Mouse (Mus musculus): ENCODE measurements around the gene Mycbp2. TPM values are rescaled to one million over a fixed set of nuclear protein-coding genes. Genes with fewer than 3 reads are reported as not detected.

The Mycbp2 gene
- 10 to 100 TPM; 52.4 to 62.6 TPM for total RNA-seq (2023)

DNA sequence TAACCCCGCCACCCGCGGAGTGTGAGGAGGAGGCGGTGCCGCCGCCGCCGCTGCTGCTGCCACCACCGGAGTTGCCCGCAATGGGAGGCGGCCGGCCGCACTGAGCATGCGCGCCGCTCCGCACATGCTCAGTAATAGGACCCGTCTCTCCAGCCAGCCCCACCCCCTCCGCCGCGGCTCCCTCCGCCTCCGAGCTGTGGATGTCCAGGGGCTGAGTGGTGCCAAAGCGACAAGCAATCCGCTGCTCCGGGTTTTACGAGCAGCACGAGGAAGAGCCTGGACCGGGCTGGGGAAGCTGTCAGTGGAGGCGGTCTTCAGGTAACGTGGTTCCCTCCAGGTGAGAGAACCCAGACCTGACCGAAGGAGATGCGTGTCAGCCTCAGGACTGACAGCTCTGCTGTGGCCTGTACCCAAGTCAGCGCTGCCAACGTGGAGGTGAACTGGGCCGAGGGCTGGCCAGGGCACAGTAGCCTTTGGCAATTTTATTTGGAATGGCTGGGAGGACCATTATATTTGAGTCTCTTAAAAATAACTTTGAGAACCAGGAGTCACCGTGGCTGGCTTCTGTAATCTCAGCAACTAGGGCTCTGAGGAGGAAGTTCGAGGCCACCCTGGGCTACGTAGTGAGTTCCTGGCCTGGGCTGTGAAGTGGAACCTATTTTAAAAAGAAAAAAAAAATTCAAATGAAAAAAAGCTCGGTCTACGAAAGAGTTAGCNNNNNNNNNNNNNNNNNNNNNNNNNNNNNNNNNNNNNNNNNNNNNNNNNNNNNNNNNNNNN lies at the start of gene Mycbp2:
Mycbp2 (minus strand) TSS at position 86 of the 777 bp plus-strand sequence.

DNA sequence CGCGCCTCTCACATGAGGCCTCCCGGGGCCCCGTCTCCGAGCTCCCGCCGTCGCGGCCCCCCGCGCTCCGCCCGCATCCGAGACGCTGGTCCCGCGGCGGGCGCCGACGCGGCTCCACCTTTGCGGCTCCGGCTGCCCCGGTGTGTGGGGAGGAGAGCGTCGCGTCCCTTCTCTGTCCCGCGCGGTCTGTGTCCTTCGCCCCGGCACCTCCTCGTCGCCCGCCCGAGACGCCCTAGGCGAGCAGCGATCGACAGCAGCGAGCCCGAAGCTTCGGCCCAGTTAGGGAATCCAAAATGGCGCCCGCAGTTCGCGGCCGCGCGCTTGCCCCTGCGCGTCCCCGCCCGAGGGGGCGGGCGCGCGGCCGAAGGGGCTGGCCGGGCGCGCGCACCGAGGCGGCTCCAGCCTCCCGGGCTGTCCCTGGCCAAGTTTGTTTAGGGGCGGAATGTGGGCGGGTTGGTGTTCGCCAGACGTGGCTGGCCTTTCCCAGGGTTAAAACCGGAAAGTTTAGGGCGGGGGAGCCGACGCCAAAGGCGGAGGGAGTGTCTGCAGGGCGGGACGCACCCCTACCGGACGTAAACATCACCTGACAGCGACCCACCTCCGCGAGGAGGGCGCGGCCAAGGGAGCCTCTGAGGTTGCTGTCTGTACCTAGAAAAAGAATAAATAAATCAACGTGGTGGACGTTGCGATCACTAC lies 247.2 kb downstream of the Mycbp2 start, which contains the start of gene Fbxl3:
Fbxl3 (minus strand) TSS at position 329 of the 696 bp plus-strand sequence.

DNA sequence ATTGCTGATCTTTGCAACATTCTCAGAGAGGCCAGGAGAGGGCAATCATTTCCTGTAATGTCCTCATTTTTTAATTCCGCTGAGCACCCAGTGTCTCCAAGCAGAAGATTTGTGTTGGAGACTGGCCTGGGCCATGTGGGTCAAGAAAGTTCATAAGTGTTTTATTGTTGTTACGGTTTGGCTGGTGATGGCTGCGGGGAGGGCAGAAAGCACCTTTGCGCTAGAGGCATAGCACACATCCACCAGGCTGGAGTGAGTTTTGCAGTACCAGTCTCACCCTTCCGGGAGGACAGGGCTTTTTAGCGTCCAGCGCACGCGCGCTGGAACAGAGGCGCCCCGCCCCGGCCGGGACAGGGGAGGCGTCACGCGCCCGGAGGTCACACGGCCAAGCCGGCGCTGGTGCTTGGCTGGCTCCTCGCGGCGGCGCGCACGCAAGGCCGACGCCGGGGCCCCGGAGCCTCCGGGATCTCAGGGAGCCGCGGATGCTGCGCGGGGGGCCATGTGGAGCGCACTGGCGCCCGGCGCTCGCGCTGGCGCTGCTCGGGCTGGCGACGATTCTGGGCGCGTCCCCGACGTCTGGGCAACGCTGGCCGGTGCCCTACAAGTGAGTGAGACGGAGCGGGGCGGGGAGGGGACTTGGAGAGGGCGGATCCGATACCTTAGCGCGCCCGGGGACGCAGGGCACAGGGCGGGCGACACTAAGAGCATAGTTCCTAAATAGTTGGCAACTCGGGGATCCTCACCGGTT lies 276.6 kb downstream of the Mycbp2 start, which contains the start of gene Cln5:
Cln5 (plus strand) TSS at position 353 of the 748 bp plus-strand sequence.

Other genes starting within 250 kb of the Mycbp2 start
- gene Fbxl3, start 247.2 kb downstream of the Mycbp2 start, total RNA-seq (2023) = 10 to 100 TPM; 76.9 to 87.3 TPM
- under 1 TPM; 0.18 to 0.22 TPM for gene Scel, start 166.5 kb upstream of the Mycbp2 start, total RNA-seq (2023)

All from neutrophil, adult 83 days (primary cell).